Mouse (Mus musculus) hindbrain, postnatal 0 days (tissue): Measurements from ENCODE around the gene Gpr173. TPM values are rescaled to one million over a fixed set of nuclear protein-coding genes. Genes with fewer than 3 reads are reported as not detected.
A peak's percentile ranks its signal among the peaks of the same experiment; 100 is the strongest.
"Not testable (repeated sequence)": the region's sequence is repeated elsewhere in the genome, so short reads cannot be mapped to it uniquely, and the experiment has no call there.

Source experiments
- ATAC-seq: fragments of 200-750 bp; cut with Nextera tagmentation; 2 replicates; pipeline ENCODE4 v1.8.0; 2017; ENCODE audit warnings: mild to moderate bottlenecking, moderate TSS enrichment, moderate library complexity
- DNase-seq: peaks from one replicate; pipeline ENCODE4 v3.0.0-alpha.2; 2015; ENCODE audit warnings: low spot score
- H3K27ac ChIP-seq: fragments of 300-500 bp; sonication (generic); 2 replicates; pipeline ENCODE4 v1.5.1; 2014; ENCODE audit warnings: mild to moderate bottlenecking
- H3K27me3 ChIP-seq: fragments of 300-500 bp; sonication (generic); 2 replicates; pipeline ENCODE4 v1.6.1; 2014; ENCODE audit warnings: low read length, mixed read lengths; ENCODE audit not compliant: insufficient read depth
- H3K36me3 ChIP-seq: fragments of 300-500 bp; sonication (generic); 2 replicates; pipeline ENCODE4 v1.6.1; 2014; ENCODE audit warnings: low read length, mixed read lengths; ENCODE audit not compliant: insufficient read depth
- H3K4me1 ChIP-seq: fragments of 300-500 bp; sonication (generic); 2 replicates; pipeline ENCODE4 v1.6.1; 2014; ENCODE audit warnings: antibody characterized with exemption, low read length, mixed read lengths; ENCODE audit not compliant: insufficient read depth
- H3K4me2 ChIP-seq: fragments of 300-500 bp; sonication (generic); 2 replicates; pipeline ENCODE4 v1.6.1; 2014; ENCODE audit warnings: low read depth, mild to moderate bottlenecking, low read length, moderate library complexity, mixed read lengths
- H3K4me3 ChIP-seq: fragments of 300-500 bp; sonication (generic); 2 replicates; pipeline ENCODE4 v1.5.1; 2014; ENCODE audit warnings: low read length
- H3K9ac ChIP-seq: fragments of 300-500 bp; sonication (generic); replicated peaks from 2 replicates; pipeline ENCODE4 v1.6.1; 2014; ENCODE audit warnings: mild to moderate bottlenecking, low read length, moderate library complexity, mixed read lengths
- H3K9me3 ChIP-seq: fragments of 300-500 bp; sonication (generic); 2 replicates; pipeline ENCODE4 v1.6.1; 2016; ENCODE audit warnings: low read length, mixed read lengths
- CTCF ChIP-seq: IDR thresholded peaks from 2 replicates; pipeline ENCODE4 v1.5.1; 2016; ENCODE audit warnings: antibody characterized with exemption, control low read depth, low read depth
- WGBS: fragments of 180-500 bp; shearing (Covaris S2); extraction: QIAGEN DNeasy Blood & Tissue Kit; methylation state at CpG from one replicate; pipeline ENCODE4 v1.1.7; 2014; 5-methylcytosine and 5-hydroxymethylcytosine counted together
- polyA plus RNA-seq: library from polyadenylated mRNA; unstranded; fragments of >200 nt; fragmentation: Nextera tagmentation; extraction: Ambion mirVana; gene quantifications from 2 replicates; pipeline ENCODE4 v1.2.1, GENCODE M21; 2015
- total RNA-seq: library from RNA; depleted of rRNA; stranded (reverse); fragments of >200 nt; gene quantifications from 2 replicates; pipeline ENCODE4 v1.2.3, GENCODE M21; 2014

The Gpr173 gene
- total and polyA plus RNA-seq, 2 experiments from 2014 or later, result 6.8 to 30.1 TPM

- no peak overlapping the region for H3K9ac ChIP-seq
- no peak for TF ChIP-seq CTCF
- no peaks in the 10 kb centered on the region for H3K27me3 ChIP-seq
- peak; percentile 25 for ATAC-seq
- no peaks in the 10 kb centered on the region for H3K36me3 ChIP-seq
- H3K4me1 ChIP-seq, result no peaks in the 10 kb centered on the region
- H3K4me3 ChIP-seq, result no peak overlapping the region
- H3K9me3 ChIP-seq, result no peaks in the 10 kb centered on the region
- WGBS, result 83% methylated on average over 14 of the region's 14 CpGs
- no peak overlapping the region for H3K4me2 ChIP-seq
- DNase-seq, result peak; percentile 68
- H3K27ac ChIP-seq, result peak overlapping the region; percentile 58
These were observed 21.5 kb downstream of the Gpr173 start for GRCm38 (mm10) chrX:152347041-152347440.

GRCm38 (mm10) chrX:152346587-152346986, 21.9 kb downstream of the Gpr173 start:
- peak; percentile 33 for DNase-seq
- H3K27me3 ChIP-seq, result no peaks in the 10 kb centered on the region
- H3K27ac ChIP-seq, result peak overlapping the region; percentile 58
- no peaks in the 10 kb centered on the region for H3K9me3 ChIP-seq
- no peak overlapping the region for H3K4me3 ChIP-seq
- no peak overlapping the region for H3K4me2 ChIP-seq
- H3K4me1 ChIP-seq, result no peaks in the 10 kb centered on the region
- H3K9ac ChIP-seq, result no peak overlapping the region
- no peak for ATAC-seq
- WGBS, result 75% methylated on average over 15 of the region's 15 CpGs
- TF ChIP-seq CTCF, result no peak
- no peaks in the 10 kb centered on the region for H3K36me3 ChIP-seq

GRCm38 (mm10) chrX:152342903-152343302, 25.6 kb downstream of the Gpr173 start:
- 34% methylated on average over 6 of the region's 6 CpGs for WGBS
- no peak for ATAC-seq

GRCm38 (mm10) chrX:152342358-152342901, 26.1 kb downstream of the Gpr173 start, which contains the start of gene Tspyl2:
Gene Tspyl2 (minus strand): TSS chrX:152342425.
- Histone ChIP-seq H3K9me3 (no peaks in the 10 kb centered on the region), H3K4me1 (no peaks in the 10 kb centered on the region), H3K4me2 (peak within 1 kb of the TSS; percentile 60), H3K36me3 (no peaks in the 10 kb centered on the region; the same call in 1 of the 2 replicates), H3K9ac (peak within 1 kb of the TSS; percentile 76), H3K4me3 (peak within 1 kb of the TSS; percentile 58), H3K27me3 (no peaks in the 10 kb centered on the region), H3K27ac (peak within 1 kb of the TSS; percentile 91)
- ATAC-seq, result peak; percentile 96
- DNase-seq, result peak; percentile 95
- no peak for TF ChIP-seq CTCF
- WGBS, result 21% methylated on average over 22 of the region's 27 CpGs

More at GRCm38 (mm10) chrX:152342903-152343302, 25.6 kb downstream of the Gpr173 start:
- no peaks in the 10 kb centered on the region for H3K27me3 ChIP-seq
- H3K9ac ChIP-seq, result 0 out of 2 replicates have a peak overlapping the region, but pooled peaks have one; percentile 17
- no peaks in the 10 kb centered on the region for H3K4me1 ChIP-seq
- DNase-seq, result no peak
- no peak for TF ChIP-seq CTCF
- H3K9me3 ChIP-seq, result no peaks in the 10 kb centered on the region
- peak overlapping the region; percentile 47 for H3K4me2 ChIP-seq
- peak overlapping the region; percentile 26 for H3K4me3 ChIP-seq
- H3K27ac ChIP-seq, result peak overlapping the region; percentile 78
- no peaks in the 10 kb centered on the region; the same call in 1 of the 2 replicates for H3K36me3 ChIP-seq

GRCm38 (mm10) chrX:152341496-152341895, 27.0 kb downstream of the Gpr173 start:
- WGBS, result 29% methylated on average over 11 of the region's 11 CpGs
- peak; percentile 28 for DNase-seq
- no peaks in the 10 kb centered on the region; the same call in 1 of the 2 replicates for H3K27me3 ChIP-seq

GRCm38 (mm10) chrX:152336546-152337332, 31.8 kb downstream of the Gpr173 start:
- DNase-seq, result peak; percentile 96
- ATAC-seq, result peak; percentile 99
- TF ChIP-seq CTCF, result peak; percentile 16; the same call in 1 of the 2 replicates

More at GRCm38 (mm10) chrX:152341496-152341895, 27.0 kb downstream of the Gpr173 start:
- Histone ChIP-seq H3K4me3 (peak overlapping the region; percentile 58), H3K27ac (peak overlapping the region; percentile 91), H3K9me3 (no peaks in the 10 kb centered on the region), H3K4me1 (no peaks in the 10 kb centered on the region), H3K4me2 (peak overlapping the region; percentile 60), H3K9ac (peak overlapping the region; percentile 76), H3K36me3 (no peaks in the 10 kb centered on the region; the same call in 1 of the 2 replicates)
- no peak for ATAC-seq
- TF ChIP-seq CTCF, result no peak

GRCm38 (mm10) chrX:152336123-152336522, 32.4 kb downstream of the Gpr173 start:
- H3K4me1 ChIP-seq, H3K9ac ChIP-seq, ATAC-seq, H3K4me2 ChIP-seq, H3K4me3 ChIP-seq, H3K9me3 ChIP-seq, H3K27me3 ChIP-seq, H3K36me3 ChIP-seq, DNase-seq: not testable (repeated sequence)
- WGBS, result 38% methylated on average over 4 of the region's 4 CpGs
- H3K27ac ChIP-seq, result peak overlapping the region; percentile 90

More at GRCm38 (mm10) chrX:152336546-152337332, 31.8 kb downstream of the Gpr173 start:
- no peaks in the 10 kb centered on the region; the same call in 1 of the 2 replicates for H3K27me3 ChIP-seq
- no peaks in the 10 kb centered on the region; the same call in 1 of the 2 replicates for H3K36me3 ChIP-seq
- H3K4me3 ChIP-seq, result peak overlapping the region; percentile 16; the same call in 1 of the 2 replicates
- no peaks in the 10 kb centered on the region for H3K9me3 ChIP-seq
- peak overlapping the region; percentile 42 for H3K4me2 ChIP-seq
- 21% methylated on average over 33 of the region's 33 CpGs for WGBS
- 0 out of 2 replicates have a peak overlapping the region, but pooled peaks have one; percentile 37 for H3K9ac ChIP-seq
- H3K4me1 ChIP-seq, result no peaks in the 10 kb centered on the region
- H3K27ac ChIP-seq, result peak overlapping the region; percentile 90

GRCm38 (mm10) chrX:152329400-152329799, 39.1 kb downstream of the Gpr173 start:
- H3K4me3 ChIP-seq, H3K27ac ChIP-seq, H3K4me2 ChIP-seq, ATAC-seq, H3K4me1 ChIP-seq, H3K9ac ChIP-seq, H3K9me3 ChIP-seq, DNase-seq, H3K27me3 ChIP-seq, H3K36me3 ChIP-seq: not testable (repeated sequence)
